Mouse (Mus musculus) hindbrain, embryonic 12.5 days (tissue): ENCODE results near the gene Ube2f. TPM values are rescaled to one million over a fixed set of nuclear protein-coding genes. Genes with fewer than 3 reads are reported as not detected.

Experiments
- ATAC-seq: fragments of 200-750 bp; cut with Nextera tagmentation; 2 replicates; pipeline ENCODE4 v1.8.0; 2017; ENCODE audit warnings: moderate TSS enrichment; ENCODE audit not compliant: low FRiP score
- H3K27ac ChIP-seq: fragments of 300-500 bp; sonication (generic); 2 replicates; pipeline ENCODE4 v1.5.1; 2016; ENCODE audit warnings: mild to moderate bottlenecking
- H3K27me3 ChIP-seq: fragments of 300-500 bp; sonication (generic); 2 replicates; pipeline ENCODE4 v1.6.1; 2016; ENCODE audit warnings: mild to moderate bottlenecking
- H3K36me3 ChIP-seq: fragments of 300-500 bp; sonication (generic); 2 replicates; pipeline ENCODE4 v1.6.1; 2016; ENCODE audit warnings: mild to moderate bottlenecking
- H3K4me1 ChIP-seq: fragments of 300-500 bp; sonication (generic); 2 replicates; pipeline ENCODE4 v1.6.1; 2016
- H3K4me2 ChIP-seq: fragments of 300-500 bp; sonication (generic); replicated peaks from 2 replicates; pipeline ENCODE4 v1.6.1; 2016; ENCODE audit warnings: mild to moderate bottlenecking
- H3K4me3 ChIP-seq: fragments of 300-500 bp; sonication (generic); 2 replicates; pipeline ENCODE4 v1.5.1; 2016; ENCODE audit warnings: mild to moderate bottlenecking
- H3K9ac ChIP-seq: fragments of 300-500 bp; sonication (generic); 2 replicates; pipeline ENCODE4 v1.6.1; 2016; ENCODE audit warnings: mild to moderate bottlenecking, moderate library complexity
- H3K9me3 ChIP-seq: fragments of 300-500 bp; sonication (generic); replicated peaks from 2 replicates; pipeline ENCODE4 v1.6.1; 2016; ENCODE audit warnings: mild to moderate bottlenecking
- WGBS: fragments of 180-500 bp; shearing (Covaris S2); methylation state at CpG from one replicate; pipeline ENCODE4 v1.1.7; 2016; 5-methylcytosine and 5-hydroxymethylcytosine counted together
- polyA plus RNA-seq: library from polyadenylated mRNA; unstranded; fragments of >200 nt; fragmentation: Nextera tagmentation; extraction: Ambion mirVana; gene quantifications from 2 replicates; pipeline ENCODE4 v1.2.1, GENCODE M21; 2016

Gene Ube2f
- polyA plus RNA-seq, 1 experiment from 2014 or later = 71.8 TPM

- 58% methylated on average over 1 of the region's 1 CpGs for WGBS
- Histone ChIP-seq H3K27ac (no peak overlapping the region), H3K9ac (no peak overlapping the region), H3K4me2 (no peak overlapping the region), H3K4me1 (no peaks in the 10 kb centered on the region), H3K27me3 (no peaks in the 10 kb centered on the region), H3K9me3 (no peaks in the 10 kb centered on the region), H3K4me3 (no peak overlapping the region), H3K36me3 (no peaks in the 10 kb centered on the region)
- no peak for ATAC-seq
These were observed 34.1 kb upstream of the Ube2f start for GRCm38 (mm10) chr1:91215981-91216380.

GRCm38 (mm10) chr1:91216504-91217267, 33.4 kb upstream of the Ube2f start:
- Histone ChIP-seq H3K27me3 (no peaks in the 10 kb centered on the region), H3K9ac (no peak overlapping the region), H3K4me3 (no peak overlapping the region), H3K9me3 (no peaks in the 10 kb centered on the region), H3K4me1 (no peaks in the 10 kb centered on the region), H3K27ac (no peak overlapping the region), H3K4me2 (no peak overlapping the region), H3K36me3 (no peaks in the 10 kb centered on the region)
- ATAC-seq = no peak
- 60% methylated on average over 10 of the region's 10 CpGs for whole genome bisulfite sequencing

- Histone ChIP-seq H3K9ac (no peak overlapping the region), H3K27me3 (no peaks in the 10 kb centered on the region), H3K4me1 (no peaks in the 10 kb centered on the region), H3K4me3 (no peak overlapping the region), H3K9me3 (no peaks in the 10 kb centered on the region), H3K36me3 (no peaks in the 10 kb centered on the region), H3K27ac (no peak overlapping the region), H3K4me2 (no peak overlapping the region)
- no peak for ATAC-seq
- 87% methylated on average over 7 of the region's 7 CpGs for WGBS
These were observed 30.3 kb upstream of the Ube2f start for GRCm38 (mm10) chr1:91219641-91220321.

DNA sequence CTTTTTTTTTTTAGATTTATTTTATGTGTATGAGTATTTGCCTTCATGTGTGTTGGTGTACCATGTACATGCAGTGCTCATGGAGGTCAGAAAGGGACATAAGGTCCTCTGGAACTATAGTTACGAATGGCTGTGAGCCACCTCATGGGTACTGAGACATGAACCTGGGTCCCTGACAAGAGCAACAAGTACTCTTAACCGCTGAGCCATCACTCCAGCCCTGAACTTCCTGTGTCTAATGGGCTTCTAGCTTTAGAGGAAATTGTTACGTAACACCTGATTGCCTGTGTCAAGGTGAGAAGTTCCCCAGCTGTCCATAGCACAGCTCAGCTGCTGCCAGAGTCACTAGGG, 29.8 kb upstream of the Ube2f start:
- Histone ChIP-seq H3K4me2 (no peak overlapping the region), H3K9me3 (no peaks in the 10 kb centered on the region), H3K36me3 (no peaks in the 10 kb centered on the region), H3K27me3 (no peaks in the 10 kb centered on the region), H3K27ac (no peak overlapping the region), H3K4me3 (no peak overlapping the region), H3K4me1 (no peaks in the 10 kb centered on the region), H3K9ac (no peak overlapping the region)
- no peak for ATAC-seq
- WGBS = 91% methylated on average over 3 of the region's 3 CpGs

GRCm38 (mm10) chr1:91226562-91226961, 23.5 kb upstream of the Ube2f start:
- Histone ChIP-seq H3K27ac (no peak overlapping the region), H3K4me1 (no peaks in the 10 kb centered on the region), H3K9me3 (no peaks in the 10 kb centered on the region), H3K9ac (no peak overlapping the region), H3K4me2 (no peak overlapping the region), H3K36me3 (no peaks in the 10 kb centered on the region), H3K27me3 (no peaks in the 10 kb centered on the region), H3K4me3 (no peak overlapping the region)
- no peak for ATAC-seq
- 78% methylated on average over 4 of the region's 4 CpGs for WGBS

- WGBS = 66% methylated on average over 15 of the region's 15 CpGs
- no peaks in the 10 kb centered on the region for H3K9me3 ChIP-seq
- ATAC-seq = no peak
- H3K27me3 ChIP-seq = no peaks in the 10 kb centered on the region
- no peaks in the 10 kb centered on the region for H3K4me1 ChIP-seq
- H3K4me2 ChIP-seq = no peak overlapping the region
- no peak overlapping the region for H3K27ac ChIP-seq
- H3K9ac ChIP-seq = no peak overlapping the region
- no peak overlapping the region for H3K4me3 ChIP-seq
- no peaks in the 10 kb centered on the region for H3K36me3 ChIP-seq
These were observed 22.6 kb upstream of the Ube2f start for GRCm38 (mm10) chr1:91227381-91228054.

DNA sequence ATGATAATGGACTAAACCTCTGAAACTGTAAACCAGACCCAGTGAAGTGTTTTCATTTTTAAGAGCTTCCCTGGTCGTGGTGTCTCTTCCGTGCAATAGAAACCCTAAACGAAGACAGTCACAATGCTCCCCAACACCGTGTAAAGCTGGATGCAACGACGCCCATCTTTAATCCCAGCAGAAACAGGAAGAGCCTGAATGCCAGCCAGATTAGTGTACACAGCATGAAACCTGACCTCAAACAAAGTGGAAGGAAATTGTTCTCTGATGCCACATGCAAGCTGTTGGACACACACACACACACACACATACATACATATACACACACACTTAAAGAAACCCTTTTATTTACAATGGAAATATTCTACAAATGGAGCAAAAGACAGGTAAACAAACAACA, 19.0 kb upstream of the Ube2f start:
- no peaks in the 10 kb centered on the region for H3K27me3 ChIP-seq
- WGBS = 81% methylated on average over 6 of the region's 6 CpGs
- H3K9me3 ChIP-seq = no peaks in the 10 kb centered on the region
- ATAC-seq = no peak
- no peaks in the 10 kb centered on the region for H3K36me3 ChIP-seq
- no peak overlapping the region for H3K9ac ChIP-seq
- no peak overlapping the region for H3K4me3 ChIP-seq
- no peaks in the 10 kb centered on the region for H3K4me1 ChIP-seq
- H3K4me2 ChIP-seq = no peak overlapping the region
- no peak overlapping the region for H3K27ac ChIP-seq

DNA sequence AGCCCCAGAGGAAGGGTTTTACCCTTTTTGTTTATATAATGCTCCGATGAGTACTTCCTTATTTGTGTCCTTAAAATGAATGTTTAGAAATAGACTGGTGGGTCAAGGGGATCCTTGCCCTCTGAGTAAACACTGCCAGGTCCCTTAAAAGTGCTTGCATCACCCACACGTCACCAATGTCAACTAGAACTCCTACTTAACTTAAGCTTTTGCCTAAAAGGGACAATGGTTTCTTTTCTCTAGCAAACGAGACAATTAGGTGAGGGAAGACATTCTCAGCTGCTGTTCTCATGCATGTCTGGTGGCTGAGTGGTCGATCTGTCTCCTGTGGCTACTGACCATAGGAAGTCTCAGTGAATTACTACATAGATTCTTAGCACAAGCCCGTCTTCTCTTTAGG, 18.2 kb upstream of the Ube2f start:
- H3K4me3 ChIP-seq = no peak overlapping the region
- H3K36me3 ChIP-seq = no peaks in the 10 kb centered on the region
- H3K4me1 ChIP-seq = no peaks in the 10 kb centered on the region
- ATAC-seq = no peak
- WGBS = 63% methylated on average over 5 of the region's 5 CpGs
- no peak overlapping the region for H3K4me2 ChIP-seq
- H3K27me3 ChIP-seq = no peaks in the 10 kb centered on the region
- no peak overlapping the region for H3K27ac ChIP-seq
- no peak overlapping the region for H3K9ac ChIP-seq
- no peaks in the 10 kb centered on the region for H3K9me3 ChIP-seq

- no peak for ATAC-seq
- H3K4me2 ChIP-seq = no peak overlapping the region
- 73% methylated on average over 5 of the region's 5 CpGs for WGBS
These were observed 14.7 kb upstream of the Ube2f start for GRCm38 (mm10) chr1:91235395-91235794.

GRCm38 (mm10) chr1:91237676-91238075, 12.4 kb upstream of the Ube2f start:
- Histone ChIP-seq H3K27ac (no peak overlapping the region), H3K36me3 (no peaks in the 10 kb centered on the region), H3K4me1 (no peaks in the 10 kb centered on the region), H3K9me3 (no peaks in the 10 kb centered on the region), H3K9ac (no peak overlapping the region), H3K27me3 (no peaks in the 10 kb centered on the region), H3K4me2 (no peak overlapping the region), H3K4me3 (no peak overlapping the region)
- ATAC-seq = no peak
- 87% methylated on average over 6 of the region's 6 CpGs for WGBS

More at GRCm38 (mm10) chr1:91235395-91235794, 14.7 kb upstream of the Ube2f start:
- no peak overlapping the region for H3K9ac ChIP-seq
- no peaks in the 10 kb centered on the region for H3K4me1 ChIP-seq
- no peak overlapping the region for H3K27ac ChIP-seq
- no peaks in the 10 kb centered on the region for H3K9me3 ChIP-seq
- no peak overlapping the region for H3K4me3 ChIP-seq
- H3K27me3 ChIP-seq = no peaks in the 10 kb centered on the region
- H3K36me3 ChIP-seq = no peaks in the 10 kb centered on the region

DNA sequence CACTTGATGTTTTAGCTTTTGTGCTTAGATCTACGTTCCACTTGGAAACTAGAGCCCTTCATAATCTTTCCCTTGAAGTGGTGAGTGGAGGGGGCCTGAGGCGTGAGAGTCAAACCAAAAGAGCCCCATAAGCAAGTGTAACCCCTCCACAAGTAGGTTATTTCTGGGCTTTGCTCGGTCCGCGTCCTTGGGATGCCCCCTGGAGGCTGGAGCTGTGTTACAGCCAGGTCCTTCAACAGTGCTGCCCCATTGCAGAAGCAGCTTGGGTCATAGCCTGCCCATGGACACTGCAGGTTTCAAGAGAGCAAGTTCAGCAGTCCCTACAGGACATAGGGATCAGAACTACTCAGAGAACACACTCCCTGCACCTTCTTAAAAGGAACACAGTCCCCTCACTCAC, 11.0 kb upstream of the Ube2f start:
- no peak overlapping the region for H3K4me3 ChIP-seq
- H3K9ac ChIP-seq = no peak overlapping the region
- WGBS = 25% methylated on average over 5 of the region's 5 CpGs
- H3K9me3 ChIP-seq = no peaks in the 10 kb centered on the region
- no peaks in the 10 kb centered on the region for H3K4me1 ChIP-seq
- H3K4me2 ChIP-seq = no peak overlapping the region
- no peaks in the 10 kb centered on the region for H3K27me3 ChIP-seq
- ATAC-seq = no peak
- no peak overlapping the region for H3K27ac ChIP-seq
- H3K36me3 ChIP-seq = no peaks in the 10 kb centered on the region

GRCm38 (mm10) chr1:91239800-91240199, 10.3 kb upstream of the Ube2f start:
- no peak for ATAC-seq
- Histone ChIP-seq H3K27ac (no peak overlapping the region), H3K9ac (no peak overlapping the region), H3K9me3 (no peaks in the 10 kb centered on the region), H3K4me3 (no peak overlapping the region), H3K4me1 (no peaks in the 10 kb centered on the region), H3K36me3 (no peaks in the 10 kb centered on the region), H3K4me2 (no peak overlapping the region), H3K27me3 (no peaks in the 10 kb centered on the region)
- WGBS = 83% methylated on average over 1 of the region's 1 CpGs
